Mouse (Mus musculus): ENCODE data around the gene Vps26c.
"Not testable (repeated sequence)": the region's sequence is repeated elsewhere in the genome, so short reads cannot be mapped to it uniquely, and the experiment has no call there.

Gene Vps26c

DNA sequence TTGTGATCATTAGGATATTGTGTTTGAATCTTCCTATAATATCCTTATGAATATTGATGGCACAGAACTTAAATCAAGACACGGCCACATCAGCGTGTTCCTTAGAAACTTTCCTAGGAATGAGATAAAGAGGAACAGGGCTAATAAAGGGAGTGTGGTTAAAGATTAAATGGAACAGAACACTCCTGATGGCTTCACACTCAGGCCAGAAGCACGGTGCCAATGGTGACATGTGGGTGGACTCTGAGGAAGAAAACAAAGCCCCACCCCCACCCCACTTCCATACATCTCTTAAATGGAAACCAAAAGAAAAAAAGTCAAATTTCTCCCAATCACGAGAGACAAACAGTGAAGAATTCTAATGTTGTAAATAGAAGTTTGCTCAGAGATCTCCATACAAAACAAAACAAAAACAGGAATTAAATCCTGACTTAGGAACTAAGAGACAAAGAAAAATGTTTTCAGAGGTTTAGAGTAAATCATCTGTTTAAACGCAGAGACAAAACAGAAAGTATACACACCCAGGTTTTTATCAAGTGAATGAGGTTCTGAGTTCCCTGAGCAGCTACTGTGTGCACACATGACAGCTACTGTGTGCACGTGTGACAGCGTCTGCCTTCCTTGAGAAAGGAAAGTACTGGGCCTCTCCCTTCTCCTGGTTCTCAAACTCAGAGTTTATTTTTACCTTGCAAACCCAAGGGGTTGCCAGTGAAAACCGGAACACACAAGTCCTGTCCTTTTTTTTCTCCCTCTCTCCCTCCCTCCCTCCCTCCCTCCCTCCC lies 19.3 kb upstream of the Vps26c start:
- DNase-seq = no peak

DNA sequence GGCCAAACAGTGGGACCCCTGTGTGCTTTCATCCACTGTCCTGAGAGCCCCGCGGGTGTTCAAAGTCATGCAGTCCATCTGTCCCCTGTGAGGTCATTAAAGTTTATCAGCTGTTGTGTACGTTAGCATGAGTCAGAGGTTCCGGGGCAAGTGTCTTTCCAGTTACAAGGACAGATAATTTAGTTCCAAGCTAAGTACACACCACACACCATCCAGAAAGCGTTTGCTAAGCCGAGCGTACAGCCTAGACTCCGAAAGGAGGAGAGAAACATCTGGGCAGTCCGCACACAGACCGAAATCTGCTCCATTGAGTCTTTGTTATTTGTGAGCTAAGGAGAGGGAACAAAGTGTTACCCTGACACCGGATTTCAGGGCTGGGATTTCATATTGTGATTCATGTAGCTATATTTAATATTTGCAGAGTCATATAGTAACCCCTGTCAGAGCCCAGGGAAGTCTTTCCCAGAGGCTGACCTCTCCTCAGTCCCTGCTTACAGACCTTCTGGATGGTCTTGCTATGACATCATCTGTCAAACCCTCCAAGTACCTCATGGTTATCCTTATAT lies 18.0 kb upstream of the Vps26c start:
- no peak for DNase-seq

GRCm38 (mm10) chr16:94542898-94543297 lies 16.3 kb upstream of the Vps26c start:
- no peak for DNase-seq

- no peak for DNase-seq
Measured at GRCm38 (mm10) chr16:94540140-94540539, 13.5 kb upstream of the Vps26c start.

DNA sequence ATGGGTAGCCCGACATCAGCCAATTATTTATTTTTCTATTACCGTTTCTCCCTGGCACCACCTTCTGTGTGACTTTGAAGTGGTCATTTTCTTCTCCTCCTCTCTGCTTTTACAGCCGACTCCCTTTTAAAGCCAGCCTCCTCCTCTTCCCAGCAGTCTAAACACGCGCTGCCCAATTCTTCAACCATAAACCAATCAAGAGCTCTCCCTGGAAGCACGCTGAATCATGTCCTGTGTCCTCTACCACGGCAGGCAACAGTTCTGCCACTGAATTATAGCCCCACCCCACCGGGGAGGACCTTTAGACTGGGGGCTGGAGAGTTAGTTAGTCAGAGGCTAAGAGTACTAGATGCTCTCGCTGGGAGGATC lies 10.5 kb upstream of the Vps26c start:
- DNase-seq = peak; percentile 67

DNA sequence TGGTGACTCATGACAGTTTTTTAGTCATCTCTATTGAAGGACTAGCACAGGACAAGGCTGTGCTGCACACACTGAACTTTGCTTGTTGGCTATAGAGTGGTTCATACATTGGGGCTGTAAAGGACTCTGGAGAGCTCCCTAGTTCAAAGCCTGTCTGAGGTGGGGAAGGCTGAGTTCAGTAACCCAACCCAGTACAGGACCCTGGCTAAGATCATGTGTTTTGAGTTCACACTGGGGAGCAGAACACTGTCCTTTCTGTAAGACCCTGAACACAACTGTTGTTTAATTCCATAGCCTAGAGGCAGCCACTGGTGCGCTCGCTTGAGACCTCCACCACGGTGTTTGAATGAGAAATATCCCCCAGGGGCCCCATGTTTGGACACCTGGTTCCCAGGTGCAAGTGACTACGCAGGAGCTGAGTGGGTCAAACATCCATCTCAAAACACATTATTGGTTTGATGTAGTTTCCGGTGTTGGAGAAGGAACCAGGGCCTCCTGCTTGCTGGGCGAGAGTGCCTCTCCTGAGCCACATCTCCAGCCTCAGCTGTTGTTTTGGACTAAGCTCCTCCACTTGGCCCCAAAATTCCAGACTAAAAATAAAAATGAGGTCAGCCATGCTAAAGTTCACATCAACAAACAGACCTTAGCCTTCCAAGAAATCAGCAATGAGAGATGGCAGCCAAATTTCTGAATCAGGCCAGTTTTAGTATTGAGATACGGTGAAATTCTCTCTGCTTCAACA lies 10.0 kb upstream of the Vps26c start:
- DNase-seq = peak; percentile 61

DNA sequence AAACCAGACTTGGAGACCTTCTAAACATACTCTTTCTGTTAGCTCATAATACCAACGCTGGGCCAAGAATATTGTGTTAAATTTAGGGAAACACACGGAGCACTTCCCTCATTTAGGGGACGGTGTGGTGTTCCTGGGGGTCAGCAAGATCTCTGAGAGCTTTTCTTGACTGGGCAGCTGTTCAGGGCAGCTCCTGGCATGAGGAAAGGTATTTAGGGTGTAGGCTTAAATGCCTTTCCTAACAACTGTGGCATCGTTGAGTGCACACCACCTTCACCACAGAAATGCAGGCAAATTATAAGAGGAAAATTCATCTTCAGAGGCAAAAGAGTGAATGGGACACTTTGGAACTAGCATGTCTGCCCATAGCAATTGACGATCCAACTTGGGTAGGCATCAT lies 9.1 kb upstream of the Vps26c start:
- no peak for DNase-seq

DNA sequence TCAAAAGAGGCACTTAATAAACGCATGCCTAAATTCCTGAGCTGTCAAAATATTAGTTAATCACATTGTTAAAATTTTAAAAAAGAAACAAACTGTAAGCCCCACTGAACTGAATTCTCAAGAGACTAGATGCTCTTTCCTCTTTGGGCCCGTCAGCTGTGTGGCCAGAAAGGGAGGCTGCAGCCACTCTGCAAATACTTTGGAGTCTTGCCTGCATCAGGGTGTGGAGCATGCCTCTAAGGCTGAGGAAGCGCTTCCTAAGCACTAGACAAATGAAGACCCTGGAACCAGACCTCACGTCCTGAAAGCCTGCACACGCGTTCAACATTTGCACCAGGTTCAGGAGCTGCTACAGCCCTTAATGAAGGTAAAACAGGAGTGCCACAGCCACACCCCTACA lies 7.0 kb upstream of the Vps26c start:
- no peak for DNase-seq

- no peak for DNase-seq
Measured at GRCm38 (mm10) chr16:94531268-94531667, 4.6 kb upstream of the Vps26c start.

DNA sequence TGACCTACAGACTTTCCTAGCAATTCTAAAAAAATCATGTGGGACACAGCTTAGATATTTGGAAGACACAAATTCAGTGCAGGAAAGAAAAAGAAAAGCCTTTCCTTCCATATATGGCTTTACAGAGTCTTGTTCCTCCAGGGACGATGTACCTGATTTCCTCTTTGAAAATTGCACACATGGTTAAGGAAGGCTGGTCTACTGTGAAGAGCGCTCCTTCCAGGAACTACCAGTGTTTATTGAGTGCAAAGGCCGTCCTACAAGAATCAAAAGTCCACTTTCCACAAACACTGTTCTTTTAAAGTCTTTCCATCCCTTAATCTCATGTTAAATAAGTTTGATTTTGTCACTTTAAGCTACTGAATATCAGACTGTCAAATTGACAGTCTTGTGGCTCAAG lies 916 bp upstream of the Vps26c start:
- no peak for DNase-seq

DNA sequence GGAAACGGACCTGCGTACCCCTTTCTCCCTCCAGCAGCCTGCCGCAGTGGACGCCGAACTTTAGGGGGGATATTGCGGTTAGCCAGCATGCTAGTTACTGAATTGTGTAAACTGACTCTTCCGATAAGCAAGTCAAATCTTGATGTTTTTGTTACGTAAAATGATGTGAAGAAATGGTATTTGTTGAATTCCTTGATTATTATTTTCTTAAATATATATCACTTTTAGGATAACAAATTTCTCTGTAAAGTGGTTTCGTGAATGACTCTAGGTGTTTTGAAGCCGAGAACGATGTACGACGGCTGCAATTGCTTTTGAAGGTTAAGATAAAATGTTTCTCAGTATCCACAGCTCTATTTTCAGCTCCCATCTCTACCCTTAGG lies 513 bp upstream of the Vps26c start:
- DNase-seq = no peak

- DNase-seq = no peak
Measured at GRCm38 (mm10) chr16:94525955-94526343, 681 bp downstream of the Vps26c start.

- DNase-seq = no peak
Measured at GRCm38 (mm10) chr16:94524691-94525090, 1.9 kb downstream of the Vps26c start.

DNA sequence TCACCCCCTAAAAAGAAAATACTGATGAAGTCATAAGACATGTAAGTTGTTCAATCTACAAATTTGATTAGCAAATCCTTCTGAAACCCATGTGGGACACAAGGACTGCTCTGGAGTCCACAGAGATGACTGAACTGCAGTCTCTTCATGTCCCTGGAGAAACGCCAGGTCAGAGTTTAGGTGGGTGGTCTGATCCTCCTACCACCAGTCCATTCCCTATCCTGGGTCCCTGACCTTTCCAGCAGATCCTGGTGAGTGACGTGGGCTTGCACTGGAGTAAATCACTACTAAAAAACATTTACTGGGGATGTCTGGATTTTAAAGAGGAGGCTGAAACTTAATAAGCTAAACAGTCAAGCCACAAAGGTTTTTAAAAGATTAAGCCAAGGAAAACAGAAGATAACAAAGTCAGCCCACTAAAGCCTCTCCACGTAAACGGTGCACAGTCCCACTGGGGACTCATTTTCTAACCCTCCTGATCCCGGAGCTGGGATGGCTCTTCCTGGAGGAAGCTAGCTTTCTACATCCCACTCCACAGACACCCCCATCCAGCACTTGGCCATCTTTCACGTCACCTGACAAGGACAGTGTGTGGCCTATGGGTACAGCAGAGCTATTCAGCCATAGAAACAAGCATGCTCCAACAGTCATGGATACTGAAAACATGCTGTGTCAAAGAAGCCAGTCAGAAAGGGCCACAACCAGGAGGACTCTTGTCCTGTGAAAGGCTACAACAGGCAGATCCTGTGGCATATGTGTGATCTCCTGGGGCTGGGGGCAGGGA lies 2.8 kb downstream of the Vps26c start:
- DNase-seq = no peak

DNA sequence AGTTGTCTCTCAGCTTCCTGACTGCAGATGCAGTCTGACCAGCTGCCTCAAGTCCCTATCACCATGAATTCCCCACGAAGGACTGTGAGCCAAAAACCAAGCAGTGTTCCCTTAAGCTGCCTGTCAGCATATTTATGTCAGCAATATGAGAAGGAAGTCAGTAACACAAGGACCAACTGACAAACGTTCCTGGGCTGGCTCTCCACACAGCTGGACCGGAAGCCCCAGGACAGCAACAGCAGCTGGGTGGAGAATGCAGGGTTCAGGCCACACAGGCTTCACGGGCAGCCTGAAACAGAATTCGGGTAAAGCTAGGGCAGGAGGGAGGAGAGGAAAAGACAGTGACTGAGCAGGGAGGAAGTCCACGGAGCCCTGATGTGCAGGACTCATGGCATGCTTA lies 7.6 kb downstream of the Vps26c start:
- DNase-seq = peak; percentile 59

DNA sequence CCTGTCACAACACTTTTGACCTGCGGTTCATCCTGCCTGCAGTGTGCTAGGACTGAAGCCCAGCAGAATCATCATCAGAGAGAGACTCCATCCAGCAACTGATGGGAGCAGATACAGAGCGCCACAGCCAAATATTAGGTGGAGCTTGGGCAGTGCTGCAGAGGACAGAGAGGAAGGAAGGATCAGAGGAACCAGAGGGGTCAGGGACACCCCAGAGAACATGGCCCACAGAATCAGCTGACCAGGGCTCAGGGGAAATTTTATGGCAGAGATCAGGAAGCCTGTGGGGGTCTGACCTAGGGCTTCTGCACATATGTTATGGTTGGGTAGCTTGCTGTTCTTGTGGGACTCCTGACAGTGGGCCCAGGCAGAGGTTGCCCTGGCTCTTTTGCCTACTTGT lies 9.0 kb downstream of the Vps26c start:
- no peak for DNase-seq

DNA sequence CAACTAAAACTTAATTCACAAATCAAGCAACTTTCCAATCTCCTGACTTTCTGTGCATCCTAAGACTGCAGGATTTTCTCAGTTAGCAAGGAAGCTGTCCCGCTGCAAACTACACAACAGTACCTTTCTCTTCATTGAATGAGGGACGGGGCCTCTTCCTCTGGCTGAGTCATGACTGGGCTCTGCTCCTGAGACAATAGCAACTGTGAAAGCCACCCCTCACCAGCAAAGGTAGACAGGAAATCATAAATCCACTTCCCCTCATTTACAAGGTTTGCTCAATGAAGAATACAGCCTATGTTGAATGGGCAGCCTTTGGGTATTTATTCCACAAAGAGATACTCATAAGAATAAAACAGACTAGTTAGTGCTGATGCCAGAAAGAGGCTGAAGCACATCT lies 16.6 kb downstream of the Vps26c start:
- DNase-seq = no peak

- no peak for DNase-seq
Measured at GRCm38 (mm10) chr16:94508769-94509168, 17.9 kb downstream of the Vps26c start.

DNA sequence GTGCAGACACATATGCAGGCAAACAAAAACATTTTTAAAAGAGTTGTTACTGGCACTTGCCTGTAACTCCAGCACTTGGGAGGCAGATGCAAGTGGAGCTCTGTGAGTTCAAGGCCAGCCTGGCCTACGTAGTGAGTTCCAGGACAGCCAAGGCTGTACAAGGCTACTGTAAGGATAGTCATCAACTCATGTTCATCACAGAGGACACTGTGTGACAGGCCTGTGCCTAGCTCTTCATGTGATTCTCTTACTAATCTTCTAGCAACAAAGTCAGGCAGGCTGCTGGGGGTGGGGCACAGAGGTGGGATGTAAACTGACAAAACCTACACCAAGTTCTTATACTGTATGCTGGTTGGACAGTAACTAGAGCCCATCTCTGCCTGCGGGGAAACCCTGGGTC lies 19.6 kb downstream of the Vps26c start:
- DNase-seq = no peak

DNA sequence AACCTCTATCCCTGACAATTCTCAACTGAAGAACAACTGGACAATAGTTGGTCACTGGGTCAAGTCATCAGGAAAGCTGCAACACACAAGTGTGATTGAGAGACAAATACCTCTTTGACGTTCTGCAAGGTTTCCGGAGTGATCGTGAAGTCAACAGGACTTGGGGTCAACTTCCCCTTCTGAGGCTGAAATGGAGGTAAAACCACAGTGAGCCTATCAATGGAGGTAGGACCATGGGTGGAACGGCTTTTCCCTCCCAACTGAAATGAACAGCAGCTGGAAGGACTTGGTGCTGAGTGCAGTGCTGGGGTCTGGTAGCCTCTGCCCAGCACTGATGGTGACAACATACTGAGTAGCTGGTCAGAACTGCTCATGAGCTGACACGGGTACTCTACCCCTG lies 22.4 kb downstream of the Vps26c start:
- no peak for DNase-seq

DNA sequence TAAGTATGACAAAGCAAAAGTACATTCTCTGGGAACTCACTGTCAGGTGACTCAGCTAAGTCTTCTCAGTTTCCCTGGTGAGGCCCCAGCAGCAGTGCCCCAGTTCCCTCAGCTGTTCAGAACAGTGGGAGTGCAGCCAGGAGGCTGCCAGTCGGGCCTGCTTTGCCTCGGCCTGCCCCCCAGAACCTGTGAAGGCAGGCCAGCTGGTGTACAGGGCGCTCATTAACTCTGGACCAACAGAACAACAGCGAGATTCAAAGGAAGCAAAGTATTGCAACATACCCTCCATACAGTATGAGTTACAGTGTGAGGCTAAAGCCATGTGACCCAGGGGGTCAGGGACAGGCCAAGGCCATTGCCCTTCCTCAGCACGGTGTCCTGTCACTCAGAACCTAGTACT lies 28.7 kb downstream of the Vps26c start:
- DNase-seq = peak; percentile 33

DNA sequence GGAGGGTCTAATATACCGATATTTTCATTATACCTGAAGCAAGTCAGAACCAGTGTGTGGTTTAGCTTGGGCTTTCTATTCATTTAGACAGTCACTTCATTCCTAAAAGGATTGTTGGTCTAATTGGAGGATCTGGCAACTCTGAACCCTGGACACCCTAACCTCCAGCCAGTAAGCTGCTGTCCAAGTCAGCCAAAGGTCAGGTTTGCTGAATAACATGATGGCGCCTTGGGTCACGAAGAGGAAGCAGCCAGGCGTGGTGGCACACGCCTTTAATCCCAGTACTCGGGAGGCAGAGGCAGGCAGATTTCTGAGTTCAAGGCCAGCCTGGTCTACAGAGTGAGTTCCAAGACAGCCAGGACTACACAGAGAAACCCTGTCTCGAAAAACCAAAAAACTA lies 29.5 kb downstream of the Vps26c start:
- DNase-seq = not testable (repeated sequence)

DNA sequence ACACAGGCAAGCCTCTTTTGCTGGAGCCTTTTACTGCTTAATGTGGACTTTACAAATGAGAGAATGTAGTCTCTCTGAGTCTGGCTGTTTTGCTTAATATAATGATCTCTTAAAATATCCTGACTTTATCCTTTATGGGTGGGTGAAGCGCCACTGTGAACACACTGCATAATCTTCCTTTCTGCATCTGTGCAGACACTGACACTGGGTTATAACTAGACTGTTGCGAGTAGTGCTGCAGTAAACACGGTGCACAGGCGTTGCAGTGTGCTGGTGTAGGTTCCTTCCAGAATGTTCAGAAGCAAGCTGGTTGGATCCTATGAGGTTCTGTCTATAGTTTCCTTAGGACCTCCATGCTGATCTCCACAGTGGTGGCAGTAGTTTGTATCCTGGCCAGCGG lies 37.3 kb downstream of the Vps26c start:
- no peak for DNase-seq

GRCm38 (mm10) chr16:94487341-94487740 lies 39.3 kb downstream of the Vps26c start:
- no peak for DNase-seq

All from kidney, adult 11 months (tissue).